In genomic region chr17:12168536-12168935, GRCm38 (mm10) we compare ENCODE assay signal across 8 mouse cellular contexts. TPM values are rescaled to one million over a fixed set of nuclear protein-coding genes. Genes with fewer than 3 reads are reported as not detected.
A peak's percentile ranks its signal among the peaks of the same experiment; 100 is the strongest.
DNase-seq lines count a peak whose midpoint lies in the region; ATAC-seq lines count a peak whose summit lies in the region.

No protein-coding gene starts in this region.

- no peak overlapping the region for H3K27ac ChIP-seq in forebrain, embryonic 15.5 days (replicated peaks)
- peak overlapping the region; percentile 78 for H3K27ac ChIP-seq in lung, embryonic 16.5 days (ENCODE audit: low read length)
- H3K27ac ChIP-seq in stomach, embryonic 16.5 days (ENCODE audit: low read length) = peak overlapping the region; percentile 76

- H3K4me3 ChIP-seq in forebrain, embryonic 15.5 days = no peak overlapping the region
- H3K4me3 ChIP-seq in lung, embryonic 16.5 days (ENCODE audit: low read length) = no peak overlapping the region
- H3K4me3 ChIP-seq in stomach, embryonic 16.5 days (replicated peaks; ENCODE audit: low read length) = no peak overlapping the region

- peak; percentile 67 for DNase-seq in right cerebral cortex, adult 18-20 months
- DNase-seq in right cerebral cortex, postnatal 14 days = no peak
- peak; percentile 73 for DNase-seq in heart, postnatal 25 days (ENCODE audit: low spot score)
- peak; percentile 53 for DNase-seq in layer of hippocampus, adult 9-10 months (ENCODE audit: low spot score)

- no peak overlapping the region for H3K9ac ChIP-seq in forebrain, embryonic 15.5 days (replicated peaks)
- no peak overlapping the region for H3K9ac ChIP-seq in lung, embryonic 16.5 days (ENCODE audit: low read length)
- no peak overlapping the region for H3K9ac ChIP-seq in stomach, embryonic 16.5 days (ENCODE audit: low read length)

- peaks cover 26% of the 10 kb centered on the region for H3K4me1 ChIP-seq in forebrain, embryonic 15.5 days
- H3K4me1 ChIP-seq in lung, embryonic 16.5 days (replicated peaks; ENCODE audit: control insufficient read depth, insufficient read depth, low read length) = peaks cover 36% of the 10 kb centered on the region
- peaks cover 36% of the 10 kb centered on the region for H3K4me1 ChIP-seq in stomach, embryonic 16.5 days (ENCODE audit: control insufficient read depth, insufficient read depth, low read length)

- ATAC-seq in forebrain, embryonic 15.5 days (replicated peaks) = peak; percentile 85
- peak; percentile 90 for ATAC-seq in lung, embryonic 16.5 days (ENCODE audit: low read depth)
- ATAC-seq in stomach, embryonic 16.5 days (ENCODE audit: insufficient read depth, low FRiP score) = peak; percentile 61; the same call in 1 of the 2 replicates
- ATAC-seq in activated CD4-positive, CD25-positive, alpha-beta regulatory T cell, adult 4 months = no peak

- intact Hi-C loops in heart, postnatal 25 days (cut with DNase I) = loop anchor here (5.0 kb wide), 1 partner anchor 51 kb away; the partner anchor contains the start of gene Agpat4

- 4% methylated on average over 10 of the region's 10 CpGs for WGBS in forebrain, embryonic 15.5 days
- 21% methylated on average over 10 of the region's 10 CpGs for whole genome bisulfite sequencing in lung, embryonic 16.5 days
- WGBS in stomach, embryonic 16.5 days = 22% methylated on average over 10 of the region's 10 CpGs

- H3K9me3 ChIP-seq in forebrain, embryonic 15.5 days = no peaks in the 10 kb centered on the region
- no peaks in the 10 kb centered on the region for H3K9me3 ChIP-seq in lung, embryonic 16.5 days (ENCODE audit: control insufficient read depth, low read length)
- no peaks in the 10 kb centered on the region for H3K9me3 ChIP-seq in stomach, embryonic 16.5 days (replicated peaks; ENCODE audit: control insufficient read depth, low read length)

- no peak overlapping the region for H3K4me2 ChIP-seq in forebrain, embryonic 15.5 days (replicated peaks)
- H3K4me2 ChIP-seq in lung, embryonic 16.5 days (ENCODE audit: low read depth, low read length) = no peak overlapping the region
- peak overlapping the region; percentile 28; the same call in 1 of the 2 replicates for H3K4me2 ChIP-seq in stomach, embryonic 16.5 days (ENCODE audit: low read depth, low read length)

- no peaks in the 10 kb centered on the region for H3K27me3 ChIP-seq in forebrain, embryonic 15.5 days
- H3K27me3 ChIP-seq in lung, embryonic 16.5 days (ENCODE audit: control insufficient read depth, insufficient read depth, low read depth, low read length) = no peaks in the 10 kb centered on the region
- no peaks in the 10 kb centered on the region for H3K27me3 ChIP-seq in stomach, embryonic 16.5 days (ENCODE audit: control insufficient read depth, insufficient read depth, low read length)

- no peaks in the 10 kb centered on the region for H3K36me3 ChIP-seq in forebrain, embryonic 15.5 days
- no peaks in the 10 kb centered on the region for H3K36me3 ChIP-seq in lung, embryonic 16.5 days (ENCODE audit: control insufficient read depth, insufficient read depth, low read length)
- H3K36me3 ChIP-seq in stomach, embryonic 16.5 days (ENCODE audit: control insufficient read depth, insufficient read depth, low read length) = no peaks in the 10 kb centered on the region

RNA-seq across cellular contexts. Expression of gene Agpat4, which starts 50.0 kb away (rescaled TPM):
- 53.6 and 54.7 TPM in 2 replicates for polyA plus RNA-seq in forebrain, embryonic 15.5 days (2015; fragmentation: Nextera tagmentation; extraction: Ambion mirVana)
- 1 to 10 TPM; 4.5 to 5.1 TPM for total RNA-seq in heart, postnatal 25 days (2021)
- polyA plus RNA-seq in lung, embryonic 16.5 days (2015; fragmentation: Nextera tagmentation; extraction: Ambion mirVana) = 39.6 and 42.1 TPM in 2 replicates
- polyA plus RNA-seq in stomach, embryonic 16.5 days (2015; fragmentation: Nextera tagmentation; extraction: Ambion mirVana) = 34.5 and 36.8 TPM in 2 replicates
- 10 to 100 TPM; 15.7 to 24.8 TPM for polyA plus RNA-seq in activated CD4-positive, CD25-positive, alpha-beta regulatory T cell, adult 4 months (2017; shearing (Covaris generic))
